Mouse (Mus musculus) fat pad, adult 2 months (tissue): ENCODE measurements at regions not wholly inside any gene's neighbourhood (a gene's known extent, or its start where the extent isn't known, plus 50 kb on each side); places are given as distances from the start of the nearest gene placed in this dataset.

Experiments used
- DNase-seq: peaks from one replicate; pipeline ENCODE4 v3.0.0-alpha.2; 2011; ENCODE audit warnings: low read depth, low spot score; ENCODE audit errors: extremely low read depth

DNA sequence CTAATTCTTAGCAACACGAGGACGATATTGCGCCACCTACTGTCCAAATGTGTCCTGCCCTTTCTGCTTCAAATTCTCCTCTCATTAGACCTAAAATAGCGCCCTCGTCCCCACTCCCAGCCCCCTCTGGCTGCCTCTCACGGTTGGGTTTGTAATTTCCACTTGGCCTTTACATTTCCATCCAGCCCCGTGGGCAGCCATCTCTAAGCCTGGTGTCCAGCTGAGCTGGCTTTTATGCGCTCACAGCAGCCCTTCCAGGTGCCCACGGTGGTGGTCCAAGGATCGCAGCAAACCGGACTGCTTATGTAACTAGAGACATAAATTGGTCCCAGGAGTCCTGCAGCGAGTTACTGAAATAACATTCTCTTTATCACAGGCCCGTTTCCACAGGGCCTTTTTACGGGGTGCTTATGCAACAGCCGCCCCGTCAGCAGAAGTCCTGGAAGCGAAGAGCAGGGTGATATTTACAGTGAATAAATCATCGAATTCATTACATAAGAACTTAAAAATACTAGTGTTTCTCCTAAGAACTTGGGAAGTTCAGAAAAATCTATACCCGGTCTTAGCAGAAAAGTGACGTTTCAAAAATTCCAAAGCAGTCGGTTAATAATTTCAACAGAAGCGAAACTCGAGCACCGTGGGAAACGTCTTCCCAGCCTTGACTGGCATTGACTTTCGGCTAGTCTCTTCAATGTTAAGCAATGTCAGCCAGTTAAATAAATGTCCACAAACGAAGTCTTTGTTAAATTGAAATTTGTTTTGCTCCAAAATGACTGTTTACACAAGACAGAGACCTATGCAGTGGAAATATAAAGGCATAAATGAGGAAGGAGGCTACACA lies 57.3 kb upstream of the Cpsf6 start:
- DNase-seq = no peak

GRCm38 (mm10) chr10:117436308-117436874 lies 56.6 kb upstream of the Cpsf6 start:
- no peak for DNase-seq

DNA sequence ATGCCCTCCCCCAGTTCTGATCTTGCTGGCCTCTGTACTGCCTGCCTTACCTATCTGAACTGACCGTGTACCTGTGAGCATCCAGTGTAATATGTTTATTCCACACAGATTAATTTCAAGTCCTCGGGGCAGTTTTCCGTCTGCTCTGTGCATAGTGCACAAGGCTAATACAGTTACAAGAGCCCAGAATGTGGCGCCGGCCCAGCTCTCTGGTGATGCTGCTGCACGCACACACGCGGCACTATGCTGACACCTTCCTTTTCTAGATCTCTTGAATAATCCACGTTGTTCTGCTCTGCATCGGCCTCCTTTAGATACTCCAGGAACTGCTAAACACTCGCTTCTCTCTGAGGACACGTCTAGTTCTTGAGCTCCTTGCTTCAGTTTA lies 55.9 kb upstream of the Cpsf6 start:
- DNase-seq = no peak

DNA sequence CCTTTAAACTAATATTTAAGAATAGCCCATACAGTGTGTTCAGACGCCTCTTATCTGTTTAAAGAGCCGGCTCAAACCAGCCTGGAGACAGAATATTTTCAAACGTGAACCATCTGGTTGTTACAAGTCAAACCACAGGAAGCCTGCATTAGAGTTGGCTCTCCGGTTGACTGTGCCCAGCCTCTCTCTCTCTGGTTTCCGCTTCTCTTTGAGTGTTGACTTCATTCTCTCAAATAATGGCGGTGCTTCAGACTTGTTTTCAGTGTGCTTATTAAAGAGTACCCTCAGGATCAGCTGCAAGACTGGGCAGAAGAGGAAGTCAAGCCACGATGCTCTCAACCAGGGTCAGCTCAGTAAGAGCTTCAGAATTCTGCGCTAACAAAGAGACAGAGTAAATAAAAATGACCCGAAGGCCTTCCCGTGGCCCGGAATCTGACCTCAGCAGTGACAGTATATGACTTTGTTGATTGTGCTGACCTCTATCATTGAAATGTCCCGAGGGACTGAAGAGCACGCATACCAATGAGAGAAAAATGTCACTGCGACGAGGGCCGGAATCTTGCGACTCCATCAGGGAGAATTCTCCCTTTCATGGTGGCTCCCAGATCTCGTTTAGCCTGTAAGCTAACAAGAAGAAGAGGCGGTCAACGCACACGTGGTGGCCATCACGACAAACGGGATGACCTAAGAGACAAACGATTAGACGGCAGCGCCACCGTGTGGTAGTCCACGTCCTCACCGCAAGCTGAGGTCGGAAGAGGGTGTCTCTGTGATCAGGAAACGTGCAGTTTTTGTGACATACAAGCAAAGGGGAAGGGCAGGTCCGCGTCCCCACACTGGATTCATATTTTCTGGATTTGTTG lies 55.3 kb upstream of the Cpsf6 start:
- no peak for DNase-seq

DNA sequence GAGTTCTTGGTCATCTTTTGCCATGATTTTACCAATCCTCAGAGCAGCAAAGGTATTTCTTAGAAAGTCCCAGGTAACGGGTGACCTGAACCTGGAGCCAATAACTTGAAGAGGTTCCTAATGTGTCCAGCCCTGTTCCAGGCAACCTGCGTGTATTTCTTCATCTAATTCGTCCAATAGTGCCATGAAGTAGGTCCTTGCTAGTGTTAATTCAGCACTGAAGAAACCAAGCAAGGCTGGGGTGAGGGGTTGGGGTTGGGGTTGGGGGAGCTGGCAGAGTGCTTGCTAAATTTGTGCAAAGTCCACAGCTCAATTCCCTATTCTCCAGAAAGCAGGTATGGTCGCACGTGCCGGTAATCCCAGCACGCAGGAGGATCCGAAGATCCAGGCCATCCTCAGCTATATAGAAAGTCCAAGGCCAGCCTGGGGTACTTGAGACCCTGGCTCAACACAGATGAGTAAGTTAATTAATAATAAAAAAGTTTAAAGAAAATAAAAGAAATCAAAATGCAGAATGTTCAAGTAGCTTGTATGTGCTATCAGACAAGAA lies 54.6 kb upstream of the Cpsf6 start:
- no peak for DNase-seq

DNA sequence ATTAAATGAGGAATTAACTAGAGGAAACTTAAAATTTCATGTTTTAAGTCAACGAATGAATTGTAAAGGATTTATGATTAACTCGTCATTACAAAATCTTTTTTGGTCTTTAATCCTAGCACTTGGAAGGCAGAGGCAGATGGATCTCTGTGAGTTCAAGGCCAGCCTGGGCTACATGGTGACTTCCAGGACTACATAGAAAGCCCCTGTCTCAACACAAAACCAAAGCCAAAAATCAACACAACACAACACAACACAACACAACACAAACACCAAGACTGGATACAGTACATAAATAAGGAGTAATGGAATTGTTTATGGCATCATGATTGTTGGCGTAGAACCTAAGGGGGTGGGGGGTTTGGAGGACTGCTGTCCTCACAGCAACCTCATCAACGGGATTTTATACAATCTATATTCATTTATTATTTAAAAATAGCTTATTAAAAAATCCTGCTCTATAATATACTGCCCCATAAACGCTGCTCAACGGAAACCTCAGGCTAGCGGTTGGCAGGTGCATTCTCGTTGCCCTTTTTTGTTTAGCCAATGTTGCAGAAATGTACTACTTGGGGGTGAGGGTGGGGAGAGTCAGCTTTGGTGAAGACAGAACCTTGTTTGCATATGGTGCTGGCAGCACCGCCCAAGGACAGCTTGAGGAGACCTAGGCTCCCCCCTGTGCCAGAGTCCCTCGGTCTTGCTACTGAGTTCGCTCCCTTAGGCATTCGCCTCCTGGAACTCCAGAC lies 53.9 kb upstream of the Cpsf6 start:
- no peak for DNase-seq

DNA sequence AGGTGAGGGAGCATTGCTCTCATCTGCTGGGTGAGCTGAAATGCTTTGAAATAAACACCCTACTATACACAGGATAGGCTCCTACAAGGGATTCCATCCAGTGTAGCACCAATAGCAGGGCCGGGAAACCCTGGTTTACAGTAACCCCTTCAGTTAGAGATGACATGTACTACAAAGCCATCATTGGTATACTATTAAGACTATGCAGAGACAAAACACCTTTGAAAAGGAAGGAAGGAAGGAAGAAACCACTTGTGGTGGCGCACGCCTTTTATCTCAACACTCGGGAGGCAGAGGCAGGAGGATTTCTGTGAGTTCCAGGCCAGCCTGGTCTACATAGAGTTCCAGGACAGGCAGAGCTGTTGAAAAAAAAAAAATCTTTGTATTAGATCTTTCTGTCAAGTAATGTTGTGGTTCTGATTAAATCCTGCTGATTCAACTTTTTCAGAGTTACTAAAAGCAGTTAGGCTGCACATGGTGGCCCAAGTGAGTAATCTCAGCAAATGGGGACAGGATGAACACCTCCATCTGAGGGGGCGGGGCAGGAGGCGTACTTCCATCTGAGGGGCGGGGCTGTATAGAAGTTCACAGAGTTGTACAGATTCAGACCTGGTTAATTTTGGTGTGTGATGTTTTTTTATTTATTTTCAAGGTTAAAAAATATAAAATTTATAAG lies 53.2 kb upstream of the Cpsf6 start:
- DNase-seq = no peak

- no peak for DNase-seq
Measured at GRCm38 (mm10) chr10:117432415-117432814, 52.6 kb upstream of the Cpsf6 start.

DNA sequence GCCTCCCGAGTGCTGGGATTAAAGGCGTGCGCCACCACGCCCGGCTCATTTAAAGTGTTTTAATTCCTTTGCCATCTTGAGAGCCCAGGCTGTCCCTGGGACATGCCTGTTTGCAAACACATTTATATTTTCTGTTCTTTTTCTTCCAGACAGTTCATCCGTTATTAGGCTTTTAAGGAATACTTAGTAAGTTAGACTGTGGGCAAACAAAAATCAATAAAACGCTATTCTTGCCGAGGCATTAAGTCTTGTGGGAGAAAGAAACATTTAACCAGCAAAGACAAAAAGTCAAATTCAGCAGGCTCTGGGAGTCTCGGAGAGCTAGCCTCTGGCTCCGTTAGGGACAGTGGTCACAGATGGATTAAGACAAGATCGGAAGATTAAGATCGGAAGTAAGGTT lies 52.0 kb upstream of the Cpsf6 start:
- DNase-seq = no peak

DNA sequence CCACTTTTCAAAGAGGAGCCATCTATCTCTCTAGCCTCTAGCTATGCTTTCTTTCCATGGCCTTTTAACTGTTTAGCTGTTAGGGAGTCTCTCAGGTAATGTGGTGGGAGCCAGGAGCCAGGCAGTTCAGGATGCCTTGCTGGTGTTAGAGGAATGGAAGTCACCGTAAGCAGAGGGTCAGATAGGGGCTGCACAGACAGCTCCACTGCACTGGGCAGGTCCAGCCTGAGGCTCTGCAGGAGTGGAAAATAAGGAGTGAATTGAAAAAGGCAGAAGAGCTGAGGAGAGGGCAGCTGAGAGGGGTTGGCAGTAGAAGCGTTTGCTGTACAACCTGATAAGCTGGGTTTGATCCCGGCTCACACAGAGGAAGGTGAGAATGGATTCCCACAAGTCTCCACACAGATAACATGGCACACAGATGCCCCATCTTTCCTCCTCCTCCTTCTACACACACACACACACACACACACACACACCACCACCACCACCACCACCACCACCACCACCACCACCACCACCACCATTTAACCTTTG lies 51.3 kb upstream of the Cpsf6 start:
- no peak for DNase-seq

DNA sequence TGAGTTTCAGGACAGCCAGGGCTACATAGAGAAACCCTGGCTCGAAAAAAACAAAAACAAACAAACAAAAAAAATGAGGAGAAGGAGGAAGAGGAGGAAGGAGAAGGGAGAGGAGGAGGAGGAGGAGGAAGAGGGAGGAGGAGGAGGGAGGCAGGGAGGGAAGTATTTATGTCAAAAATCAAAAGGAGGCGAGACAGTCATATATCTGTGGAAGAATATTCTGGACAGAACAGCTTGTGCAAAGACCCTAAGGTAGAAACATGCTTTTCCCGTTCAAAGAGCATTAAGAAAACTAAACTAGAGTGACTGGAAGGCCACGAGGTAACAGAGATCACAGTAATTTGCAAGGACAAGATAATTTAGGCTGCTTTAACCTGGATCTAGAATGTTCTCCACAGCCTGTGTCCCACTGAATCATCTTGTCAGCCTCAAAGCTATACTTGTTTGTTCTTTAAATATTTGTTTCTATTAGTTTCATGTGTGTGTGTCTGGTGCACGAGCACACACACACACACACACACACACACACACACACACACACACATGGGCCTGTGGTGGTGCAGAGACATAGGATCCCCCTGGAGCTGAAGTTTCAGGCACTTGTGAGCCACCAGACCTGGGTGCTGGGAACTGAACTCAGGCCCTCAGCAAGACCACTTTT lies 50.5 kb upstream of the Cpsf6 start:
- DNase-seq = no peak

GRCm38 (mm10) chr10:117429459-117430183 lies 49.8 kb upstream of the Cpsf6 start:
- DNase-seq = no peak
